Mouse (Mus musculus): ENCODE results near the gene Angptl2.

DNA sequence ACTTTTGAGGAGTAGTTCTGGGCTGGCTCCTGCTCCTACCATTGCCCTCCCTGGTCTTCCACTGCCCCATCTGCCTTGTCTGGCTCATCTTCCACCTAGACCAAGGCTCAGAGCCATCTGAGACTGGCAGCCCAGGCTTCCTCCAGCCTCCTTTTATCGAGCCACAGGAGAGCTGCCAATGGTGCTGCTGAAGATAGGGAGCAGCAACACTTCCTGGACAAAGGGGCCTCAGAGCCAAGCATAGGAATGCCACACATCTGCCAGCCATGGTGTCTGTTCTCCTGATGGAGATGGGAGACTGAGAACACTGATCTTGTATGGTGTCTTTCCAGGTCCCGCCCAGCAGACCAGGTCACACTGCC, 53.2 kb downstream of the Angptl2 start:
- no peak for TF ChIP-seq POLR2A (IDR thresholded peaks at IDR 0.05; ENCODE audit: borderline replicate concordance, low read depth, low read length)
- no peak for TF ChIP-seq CTCF (IDR thresholded peaks at IDR 0.05; ENCODE audit: low read depth, low read length)

All from bone marrow macrophage, adult 2 months (primary cell).